Mouse (Mus musculus) adrenal gland, postnatal 14 days (tissue): Measurements from ENCODE around the gene Armc7. TPM values are rescaled to one million over a fixed set of nuclear protein-coding genes. Genes with fewer than 3 reads are reported as not detected.
A peak's percentile ranks its signal among the peaks of the same experiment; 100 is the strongest.

Experiments
- DNase-seq: peaks from one replicate; pipeline ENCODE4 v3.0.0; 2021; ENCODE audit warnings: mixed read lengths
- long read RNA-seq, 2 experiments: library from polyadenylated mRNA; stranded (forward); transcript quantifications; one replicate each; pipeline ENCODE4 v2.0.0; 2021
- total RNA-seq: library from RNA; stranded (reverse); gene quantifications from 2 replicates; pipeline ENCODE4 v1.2.3, GENCODE M21; 2021

Armc7 gene
- total RNA-seq, result 6.9 and 9.1 TPM in 2 replicates
- long read RNA-seq, experiment 1, transcript Armc7-201 (3 exons, 2,260 nt), result major isoform, 5 of 12 reads
- long read RNA-seq, experiment 1, partial matches to known transcripts, result 0 of 12 reads
- long read RNA-seq, experiment 1, other reads (novel, unspliced or antisense), result 4 of 12 reads
- long read RNA-seq, experiment 2, transcript Armc7-201 (3 exons, 2,260 nt), result major isoform, 5 of 8 reads
- long read RNA-seq, experiment 2, partial matches to known transcripts, result 0 of 8 reads
- long read RNA-seq, experiment 2, other reads (novel, unspliced or antisense), result 1 of 8 reads

DNA sequence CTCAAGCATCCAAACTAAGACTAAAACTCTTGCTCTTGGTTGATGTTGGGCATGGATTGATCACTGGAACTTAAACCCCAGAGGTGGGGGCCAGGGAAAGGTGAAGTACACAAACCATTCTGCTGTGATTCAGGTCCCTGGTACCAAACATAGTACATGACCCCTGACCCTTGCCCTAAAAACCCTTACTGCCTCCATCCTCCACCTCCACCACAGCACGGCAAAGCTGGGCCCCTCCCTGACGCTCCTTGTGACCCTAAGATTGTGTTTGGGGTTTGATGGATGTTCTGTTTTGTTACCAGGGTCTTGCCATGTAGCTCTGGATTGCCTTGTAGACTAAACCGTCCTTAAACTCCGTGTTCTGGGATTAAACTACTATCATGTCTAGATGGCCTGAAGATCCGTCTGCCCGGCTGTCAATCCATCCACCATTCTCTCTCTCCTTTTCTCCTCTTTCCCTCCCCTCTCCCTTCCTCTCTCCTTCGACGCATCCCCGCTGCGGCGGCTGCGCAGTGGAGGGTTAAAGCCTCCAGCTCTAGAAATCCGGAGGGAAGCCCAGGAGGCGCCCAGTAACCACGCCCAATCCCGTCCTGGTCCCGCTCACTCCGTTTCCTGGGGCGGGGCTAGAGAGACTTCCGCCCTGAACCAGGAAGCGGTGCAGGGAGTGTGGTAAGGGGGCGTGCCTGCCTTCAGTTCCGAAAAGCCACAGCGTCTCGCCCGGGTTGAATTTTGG, at the start of gene Armc7:
TSS of gene Armc7 (plus strand) at position 643 of the 733 bp plus-strand sequence.
- peak; percentile 97 for DNase-seq

DNA sequence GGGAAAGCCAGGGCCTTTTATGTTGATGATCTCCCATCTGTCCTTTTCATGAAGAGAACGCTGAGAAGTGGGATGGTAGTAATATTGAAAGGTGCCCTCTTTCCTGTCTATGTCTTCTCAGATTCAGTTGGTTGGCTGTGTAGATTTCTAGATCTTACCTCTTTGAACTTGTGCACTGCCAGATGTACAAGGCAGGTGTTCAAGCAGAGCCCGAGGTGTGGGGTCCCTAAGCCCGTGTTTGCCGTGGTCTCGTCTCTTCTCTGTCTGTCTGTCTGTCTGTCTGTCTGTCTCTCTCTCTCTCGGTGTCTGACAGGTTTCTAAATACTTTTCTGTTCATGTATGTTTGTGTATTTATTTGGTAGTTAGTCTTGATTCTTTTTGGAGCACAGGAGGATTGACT, 49.8 kb upstream of the Armc7 start:
- no peak for DNase-seq

- DNase-seq, result peak; percentile 87
Observed at GRCm38 (mm10) chr11:115427482-115428331, 47.8 kb upstream of the Armc7 start.

GRCm38 (mm10) chr11:115429307-115429706, 46.2 kb upstream of the Armc7 start:
- peak; percentile 3 for DNase-seq

DNA sequence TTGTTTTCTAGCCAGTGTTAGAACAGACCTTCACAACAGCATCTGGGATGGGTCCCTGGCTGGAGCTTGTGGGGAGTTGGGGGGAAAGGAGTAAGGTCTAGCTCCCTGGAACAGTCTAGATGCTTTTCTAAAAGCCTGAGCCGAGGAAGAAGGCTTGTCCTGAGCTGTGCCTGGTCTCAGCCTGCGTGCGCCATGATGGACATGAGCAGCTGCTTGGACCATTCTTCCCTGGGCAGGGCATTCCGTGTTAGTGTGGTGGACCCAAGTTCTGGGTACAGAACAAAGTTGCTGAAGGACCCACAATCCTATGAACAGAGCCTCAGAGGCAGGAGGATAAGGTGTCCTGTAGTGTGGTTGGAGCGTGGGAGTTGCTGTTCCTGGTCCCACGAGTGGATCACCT, 44.9 kb upstream of the Armc7 start:
- DNase-seq, result no peak

DNA sequence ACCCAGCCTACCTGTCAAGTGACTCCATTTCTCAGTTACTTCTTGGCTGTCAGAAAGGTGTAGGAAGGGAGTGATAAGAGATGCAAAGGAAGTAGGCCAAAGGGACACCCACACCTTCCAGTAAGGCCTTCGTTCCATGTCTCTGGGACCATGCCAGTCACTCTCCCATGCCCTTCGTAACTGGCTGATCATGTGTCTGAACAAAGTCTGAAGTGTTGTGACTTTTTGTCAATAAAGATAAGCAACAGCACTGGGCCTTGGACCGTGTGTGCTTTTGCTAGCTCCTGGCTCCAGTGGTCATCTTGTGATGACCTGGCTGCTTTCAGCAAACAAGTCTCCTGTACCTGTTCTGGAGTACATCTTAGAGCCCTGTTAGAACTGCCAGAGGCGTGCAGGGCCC, 42.7 kb upstream of the Armc7 start:
- DNase-seq, result no peak

- DNase-seq, result no peak
Observed at GRCm38 (mm10) chr11:115433342-115433741, 42.1 kb upstream of the Armc7 start.

GRCm38 (mm10) chr11:115435596-115436337, 39.7 kb upstream of the Armc7 start:
- DNase-seq, result no peak

DNA sequence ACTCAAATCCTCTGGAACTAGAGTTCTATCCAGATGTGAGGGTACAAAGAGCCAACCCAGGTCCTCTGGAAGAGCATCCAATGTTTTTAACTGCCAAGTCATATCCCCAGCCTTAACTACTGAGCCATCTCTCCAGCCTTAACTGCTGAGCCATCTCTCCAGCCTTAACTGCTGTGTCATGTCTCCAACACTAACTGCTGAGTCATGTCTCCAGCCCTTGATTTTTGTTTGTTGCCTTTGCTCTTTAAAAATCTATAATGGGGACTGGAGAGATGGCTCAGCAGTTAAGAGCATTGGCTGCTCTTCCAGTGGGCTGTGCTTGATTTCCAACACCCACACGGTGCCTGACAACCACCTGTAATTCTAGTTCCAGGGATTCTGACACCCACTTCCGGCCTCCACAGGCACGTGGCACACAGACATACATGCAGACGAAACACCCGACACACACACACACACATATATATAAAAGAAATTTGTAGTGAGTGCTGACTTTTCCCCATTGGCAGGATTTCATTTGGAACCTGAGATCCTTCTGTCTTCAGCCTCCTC, 37.8 kb upstream of the Armc7 start:
- DNase-seq, result no peak

DNA sequence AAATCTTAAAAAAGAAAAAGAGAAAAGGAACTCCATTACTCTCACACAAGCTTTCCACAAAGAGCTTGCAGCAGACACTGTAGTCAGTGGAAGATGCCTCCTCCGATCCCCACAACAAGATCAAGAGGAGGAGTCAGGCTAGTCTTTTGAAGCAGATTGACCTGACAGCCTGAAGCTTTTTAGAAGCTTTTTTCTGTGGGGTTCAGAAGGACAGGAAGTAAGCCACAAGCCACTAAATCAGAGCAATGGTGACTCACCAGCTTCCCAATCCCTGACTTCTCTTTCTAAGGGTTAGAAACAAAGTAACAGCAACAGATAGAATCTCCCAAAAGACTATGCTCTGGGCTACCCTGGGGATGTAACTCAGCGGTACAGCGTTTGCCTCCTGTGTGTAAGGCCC, 36.1 kb upstream of the Armc7 start:
- DNase-seq, result no peak

DNA sequence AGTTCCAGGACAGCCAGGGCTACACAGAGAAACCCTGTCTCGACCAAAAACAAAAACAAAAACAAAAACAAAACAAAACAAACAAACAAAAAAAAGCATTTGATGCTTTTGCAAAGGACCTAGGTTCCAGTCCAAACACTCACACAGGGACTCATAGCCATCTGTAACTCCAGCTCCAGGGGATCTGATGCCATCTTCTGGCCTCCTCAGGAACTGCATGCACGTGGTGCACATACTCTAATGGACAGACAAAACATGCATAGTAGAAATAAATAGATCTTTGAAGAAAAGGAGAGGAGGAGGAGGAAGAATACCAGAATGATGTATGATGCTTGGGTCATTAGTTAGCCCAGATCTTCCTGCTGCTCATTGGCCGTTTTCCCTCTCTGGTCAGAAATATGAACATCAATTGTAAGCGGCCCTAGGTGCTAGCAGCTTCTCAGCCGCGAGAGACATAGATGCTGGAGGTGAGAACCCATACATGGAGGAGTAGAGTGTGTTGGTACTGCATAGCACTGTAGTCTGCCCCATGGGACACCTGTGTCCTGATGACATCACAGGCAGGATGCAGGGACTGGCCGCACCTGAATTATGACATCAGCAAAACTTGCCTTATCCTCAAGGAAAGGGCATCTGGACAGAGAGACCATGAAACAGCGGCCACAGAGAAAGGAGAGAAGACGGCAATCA, 35.4 kb upstream of the Armc7 start, which contains the start of gene Trim80:
TSS of gene Trim80 (plus strand) at position 640 of the 690 bp plus-strand sequence.
- no peak for DNase-seq

DNA sequence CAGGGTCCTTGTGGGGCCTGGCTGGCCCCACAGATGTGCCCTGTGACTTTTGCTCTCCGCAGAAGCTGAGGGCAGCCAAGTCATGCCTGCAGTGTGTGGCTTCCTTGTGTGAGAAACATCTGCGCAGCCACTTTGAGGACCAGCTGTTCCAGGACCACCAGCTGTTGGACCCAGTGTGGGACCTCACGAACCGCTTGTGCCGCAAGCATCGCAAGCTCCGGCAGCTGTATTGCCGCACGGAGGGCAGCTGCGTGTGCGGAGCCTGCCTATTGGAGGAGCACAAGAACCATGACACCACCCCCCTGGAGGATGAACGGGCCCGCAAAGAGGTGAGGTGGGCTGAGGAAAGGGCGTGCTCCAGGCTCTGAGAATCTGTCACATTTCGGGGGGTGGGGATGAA, 34.0 kb upstream of the Armc7 start:
- DNase-seq, result no peak

GRCm38 (mm10) chr11:115446906-115447305, 28.6 kb upstream of the Armc7 start:
- DNase-seq, result peak; percentile 68

DNA sequence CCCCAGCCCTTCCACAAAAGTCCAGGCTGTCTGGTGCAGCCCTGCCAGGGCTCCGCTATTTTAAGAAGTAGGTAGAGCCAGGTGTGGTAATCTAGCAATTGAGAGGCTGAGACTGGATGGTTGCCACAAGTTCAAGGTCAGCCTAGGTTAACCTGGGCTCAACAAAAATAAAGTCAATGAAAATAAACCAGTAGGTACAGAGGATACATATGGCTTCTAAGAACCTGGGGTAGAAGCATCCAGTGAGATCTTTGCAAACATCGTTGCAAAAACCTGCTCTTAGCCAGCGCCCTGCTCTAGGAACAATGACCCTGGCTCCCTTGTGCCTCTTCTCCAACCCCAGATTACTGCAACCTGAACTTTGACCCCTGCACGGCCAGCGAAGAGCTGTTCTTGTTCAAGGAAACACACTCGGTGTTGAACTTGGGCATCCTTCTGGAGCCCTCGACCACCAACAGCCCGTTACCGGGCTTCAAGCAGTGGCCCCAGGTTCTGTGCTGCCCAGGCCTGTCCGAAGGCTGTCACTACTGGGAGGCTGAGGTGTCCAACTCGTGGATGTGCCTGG, 28.1 kb upstream of the Armc7 start:
- no peak for DNase-seq

DNA sequence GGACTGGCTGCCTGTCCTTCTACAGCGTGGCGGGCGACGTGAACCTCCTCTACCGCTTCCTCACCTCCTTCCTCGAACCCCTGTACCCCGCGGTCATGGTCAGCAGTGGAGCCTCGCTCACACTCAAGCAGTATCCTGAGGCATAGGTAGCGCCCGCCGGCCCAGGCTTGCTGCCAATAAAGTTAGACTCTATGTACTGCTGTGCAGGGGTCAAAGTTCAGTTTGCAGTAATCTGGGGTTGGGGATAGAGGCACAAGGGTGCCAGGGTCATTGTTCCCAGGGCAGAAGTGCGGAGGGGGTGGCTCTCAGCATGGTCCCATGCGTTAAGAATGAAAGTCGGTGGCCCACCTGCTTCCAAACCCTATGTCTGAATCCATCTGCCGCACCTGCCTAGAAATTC, 27.4 kb upstream of the Armc7 start:
- DNase-seq, result no peak

DNA sequence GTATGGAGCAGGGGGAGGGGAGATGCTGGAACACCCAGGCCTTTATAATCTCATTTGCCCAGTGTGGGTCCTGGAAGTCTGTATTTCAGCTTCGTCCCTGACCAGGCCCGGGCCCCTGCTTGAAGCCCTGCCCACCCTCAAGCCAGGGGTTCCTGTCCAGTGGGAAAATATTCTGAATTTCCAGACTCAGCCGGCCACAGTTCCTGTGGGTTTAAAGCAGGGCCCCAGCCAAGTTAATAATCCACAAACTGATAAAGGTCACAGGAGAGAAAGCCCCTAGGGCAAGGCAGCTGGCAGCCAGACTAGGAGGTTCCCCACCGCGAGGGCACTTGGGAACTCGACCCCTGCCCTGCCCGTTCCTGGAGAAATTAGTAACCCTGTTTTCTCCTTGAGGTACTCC, 26.5 kb upstream of the Armc7 start:
- no peak for DNase-seq

- peak; percentile 29 for DNase-seq
Observed at GRCm38 (mm10) chr11:115450176-115450575, 25.3 kb upstream of the Armc7 start.

DNA sequence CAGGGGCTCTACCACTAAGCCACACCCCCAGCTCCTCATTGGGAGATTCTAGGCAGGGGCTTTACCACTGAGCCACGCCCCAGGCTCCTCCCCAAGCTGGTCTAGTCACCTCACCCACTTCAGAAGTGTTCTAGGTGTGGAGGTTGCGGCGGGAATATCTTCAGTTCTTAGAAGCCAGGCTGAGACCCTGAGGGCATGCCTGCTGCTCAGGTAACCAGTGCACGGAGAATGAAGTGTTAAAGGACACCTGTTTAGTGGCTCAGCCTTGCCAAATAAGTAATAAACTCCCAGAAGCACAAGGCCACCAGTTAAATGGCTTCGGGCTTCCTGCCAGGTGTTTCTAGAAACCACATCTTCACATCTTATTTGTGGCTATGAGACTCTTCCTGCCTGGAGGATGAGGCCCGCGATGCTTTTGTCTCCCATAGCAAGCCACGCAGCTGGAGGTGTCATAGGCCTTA, 23.7 kb upstream of the Armc7 start:
- DNase-seq, result no peak

GRCm38 (mm10) chr11:115452281-115452860, 23.1 kb upstream of the Armc7 start:
- no peak for DNase-seq

DNA sequence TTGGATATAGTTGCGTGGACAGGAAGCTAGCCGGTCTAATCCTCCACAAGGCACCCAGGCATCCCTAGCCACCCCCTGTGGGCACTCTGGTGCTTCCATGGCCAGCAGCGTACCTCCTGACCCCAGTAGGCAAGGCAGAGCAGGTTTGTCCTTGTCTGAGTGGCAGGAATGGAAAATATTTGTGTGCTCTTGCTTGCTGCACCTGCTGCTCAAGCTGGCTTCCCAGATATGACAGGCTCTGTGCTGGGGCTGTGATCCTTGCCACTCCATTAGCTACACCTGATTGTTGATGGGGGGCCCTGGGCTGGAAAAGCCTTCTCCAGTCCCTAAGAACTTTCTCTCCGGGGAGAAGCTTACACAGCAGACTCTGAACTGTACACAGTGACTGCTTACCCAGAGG, 22.2 kb upstream of the Armc7 start:
- DNase-seq, result no peak
